Mouse (Mus musculus) left cerebral cortex, adult 2 months (tissue): ENCODE results near the gene Kctd17. TPM values are rescaled to one million over a fixed set of nuclear protein-coding genes. Genes with fewer than 3 reads are reported as not detected.

Experiments used
- DNase-seq, 2 experiments: peaks; one replicate each; pipeline ENCODE4 v3.0.0; 2021 to 2022; ENCODE audit warnings: low spot score in 2 of 2, mixed read lengths in 1 of 2; ENCODE audit errors: extremely low spot score in 1 of 2
- H3K27ac ChIP-seq: fragments of 200-600 bp; 2 replicates; pipeline ENCODE4 v1.8.1; 2022
- H3K4me3 ChIP-seq: fragments of 200-600 bp; 2 replicates; pipeline ENCODE4 v1.8.1; 2022
- CTCF ChIP-seq: fragments of 200-600 bp; IDR thresholded peaks from 2 replicates; pipeline ENCODE4 v1.8.1; 2022; ENCODE audit warnings: antibody characterized with exemption, mild to moderate bottlenecking, moderate library complexity
- intact Hi-C: fragments of 180-260 bp; cut with DNase I; formaldehyde crosslinking; loops from one replicate; pipeline ENCODE4 v1.15.1; 2025
- total RNA-seq, 2 experiments: library from RNA; stranded (reverse); gene quantifications; 2 replicates each; pipeline ENCODE4 v1.2.3; 2021

Gene Kctd17
- total RNA-seq, 2 experiments from 2014 or later = 334 to 335 TPM

DNA sequence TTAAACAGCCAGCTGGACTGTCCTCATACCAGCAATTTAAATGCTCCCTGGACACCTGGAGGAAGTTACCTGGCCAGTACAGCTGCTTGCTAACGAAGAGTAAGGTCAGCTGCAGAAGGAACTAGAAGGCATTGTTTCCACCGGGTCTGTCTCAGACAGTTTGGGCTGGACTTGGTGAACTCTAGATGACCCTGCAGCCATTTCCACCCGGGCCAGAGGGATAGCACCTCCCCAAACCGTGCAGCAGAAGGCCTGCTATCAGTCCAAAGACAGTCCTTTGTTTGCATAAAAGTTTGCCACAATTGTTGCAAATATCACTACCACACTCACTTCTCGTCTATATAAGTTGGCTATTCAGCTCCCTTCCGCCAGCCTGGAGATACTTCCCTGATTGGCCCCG, 43.5 kb downstream of the Kctd17 start:
- intact Hi-C loops = no loop called here
- no peak overlapping the region for H3K27ac ChIP-seq
- TF ChIP-seq CTCF = no peak
- H3K4me3 ChIP-seq = no peak overlapping the region
- no peak for DNase-seq

DNA sequence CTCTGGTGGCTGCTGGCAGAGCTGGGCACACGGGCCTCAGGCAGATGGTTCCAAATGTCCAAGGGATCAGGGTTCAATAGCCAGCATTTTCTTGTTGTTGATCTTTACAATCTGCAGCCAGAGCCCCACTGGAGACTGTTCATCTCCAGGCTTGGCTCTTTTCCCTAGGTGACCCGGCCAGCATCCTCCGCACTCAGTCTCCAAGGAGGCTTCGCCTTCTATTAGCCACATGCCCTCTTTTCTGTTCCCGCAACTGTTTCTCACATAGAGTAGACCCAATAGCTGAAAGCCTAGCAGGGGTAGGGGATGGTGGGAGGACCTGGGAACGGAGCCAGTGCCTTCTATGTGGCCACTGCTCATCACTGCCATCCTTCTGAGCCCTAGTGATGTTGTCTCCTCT, 45.1 kb downstream of the Kctd17 start:
- no peak for DNase-seq
- no peak for TF ChIP-seq CTCF
- intact Hi-C loops = no loop called here
- no peak overlapping the region for H3K4me3 ChIP-seq
- H3K27ac ChIP-seq = no peak overlapping the region

DNA sequence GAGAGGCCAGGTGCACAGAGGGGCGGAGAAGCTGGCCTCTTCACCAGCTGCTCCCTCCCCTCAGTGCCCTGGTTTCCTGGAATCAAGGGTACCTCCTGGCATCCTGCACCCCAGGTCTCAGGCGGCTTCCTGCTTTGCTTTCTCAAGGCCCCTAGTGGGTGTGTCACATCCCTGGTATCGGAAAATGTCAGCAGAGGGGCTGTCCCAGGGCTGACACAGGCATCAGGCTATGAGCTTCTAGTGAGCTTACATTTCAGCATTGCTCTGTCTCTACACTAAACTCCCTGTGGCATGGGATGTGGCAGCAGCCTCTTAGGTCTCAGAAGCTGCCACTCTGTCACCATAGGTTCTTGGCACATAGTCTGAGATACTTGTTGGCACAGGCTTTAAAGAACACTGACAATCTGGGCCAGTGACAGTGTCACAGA, 47.3 kb downstream of the Kctd17 start:
- Histone ChIP-seq H3K27ac (no peak overlapping the region), H3K4me3 (no peak overlapping the region)
- no peak for TF ChIP-seq CTCF
- intact Hi-C loops = no loop called here
- DNase-seq = no peak

DNA sequence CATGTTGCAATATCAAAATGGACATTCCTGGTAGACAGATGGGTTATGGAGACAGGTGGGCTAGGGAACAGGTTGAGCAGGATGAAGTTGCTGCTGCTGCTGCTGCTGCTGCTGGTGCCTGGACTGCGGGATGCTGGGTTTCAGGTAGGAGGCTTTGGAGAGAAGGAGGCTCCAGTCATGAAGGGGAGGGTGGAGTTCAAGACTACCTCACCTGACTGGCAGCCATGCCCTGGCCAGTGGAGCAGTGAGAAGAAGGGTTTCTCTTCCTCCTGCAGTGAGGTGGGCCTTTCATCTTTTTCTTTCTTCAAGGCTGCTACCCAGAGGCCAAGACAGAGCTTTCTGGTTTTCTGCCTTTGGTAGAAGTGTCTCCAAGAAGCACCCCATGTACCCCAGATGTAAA, 48.5 kb downstream of the Kctd17 start:
- intact Hi-C loops = no loop called here
- no peak for TF ChIP-seq CTCF
- no peak overlapping the region for H3K27ac ChIP-seq
- DNase-seq = no peak
- no peak overlapping the region for H3K4me3 ChIP-seq

DNA sequence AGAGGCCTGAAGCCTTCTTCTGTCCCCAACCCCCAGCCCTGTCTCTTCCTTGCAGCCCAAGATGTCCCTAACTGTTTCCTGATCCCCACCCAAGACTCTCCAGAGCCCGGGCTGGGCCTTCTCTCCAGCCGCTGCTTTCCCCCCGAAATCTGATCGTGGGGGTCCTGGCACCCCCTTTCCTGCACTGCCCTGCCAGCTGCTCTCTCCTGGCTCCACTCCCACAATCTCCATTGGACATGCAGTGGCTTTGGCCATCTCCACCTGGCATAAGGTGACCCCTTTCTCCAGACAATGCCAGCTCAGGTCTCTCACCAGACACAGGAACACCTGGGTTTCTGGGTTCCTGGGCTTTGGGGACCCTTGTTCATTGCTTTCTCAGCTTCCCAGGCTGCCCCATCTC, 49.7 kb downstream of the Kctd17 start:
- intact Hi-C loops = no loop called here
- H3K27ac ChIP-seq = no peak overlapping the region

DNA sequence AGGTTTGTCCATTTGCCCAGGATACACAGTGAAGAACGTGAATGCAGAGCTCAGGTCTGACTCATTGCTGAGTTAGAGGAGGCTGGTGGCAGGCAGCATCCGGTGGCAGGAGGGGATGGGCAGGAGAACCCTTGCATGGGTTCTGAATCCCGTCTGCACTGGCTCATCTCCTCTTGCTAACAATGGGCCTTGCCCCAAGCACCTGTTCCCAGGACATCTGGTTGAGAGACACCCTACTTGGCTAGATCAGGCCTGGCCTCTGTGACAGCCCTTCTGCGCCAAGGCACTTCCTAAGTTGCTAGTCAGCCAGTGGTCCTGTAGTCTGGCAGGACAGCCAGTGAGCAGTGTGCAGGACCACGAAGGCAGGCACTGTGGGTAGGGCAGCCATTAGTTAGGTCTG, 51.1 kb downstream of the Kctd17 start:
- DNase-seq = no peak
- H3K4me3 ChIP-seq = no peak overlapping the region
- TF ChIP-seq CTCF = no peak
- no peak overlapping the region for H3K27ac ChIP-seq
- intact Hi-C loops = no loop called here

More for the DNA sequence above, 49.7 kb downstream of the Kctd17 start:
- no peak overlapping the region for H3K4me3 ChIP-seq
- no peak for DNase-seq
- TF ChIP-seq CTCF = no peak

DNA sequence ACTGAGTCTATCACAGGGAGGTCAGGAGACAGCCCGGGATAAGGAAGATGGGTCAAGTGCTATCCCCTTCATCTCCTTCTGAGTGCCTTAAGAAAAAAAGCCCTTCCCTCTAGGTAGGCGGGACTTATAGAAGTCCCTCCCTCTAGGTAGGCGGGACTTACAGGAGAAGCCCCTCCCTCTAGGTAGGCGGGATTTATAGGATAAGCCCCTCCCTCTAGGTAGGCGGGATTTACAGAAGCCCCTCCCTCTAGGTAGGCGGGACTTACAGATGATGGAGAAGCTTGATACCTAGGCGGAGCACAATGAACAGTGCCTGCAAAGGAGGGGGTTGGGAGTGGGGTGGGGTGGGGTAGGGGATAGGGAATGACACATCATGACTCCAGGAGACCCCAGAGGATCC, 51.7 kb downstream of the Kctd17 start:
- Histone ChIP-seq H3K27ac (no peak overlapping the region), H3K4me3 (no peak overlapping the region)
- intact Hi-C loops = no loop called here
- TF ChIP-seq CTCF = no peak
- no peak for DNase-seq

DNA sequence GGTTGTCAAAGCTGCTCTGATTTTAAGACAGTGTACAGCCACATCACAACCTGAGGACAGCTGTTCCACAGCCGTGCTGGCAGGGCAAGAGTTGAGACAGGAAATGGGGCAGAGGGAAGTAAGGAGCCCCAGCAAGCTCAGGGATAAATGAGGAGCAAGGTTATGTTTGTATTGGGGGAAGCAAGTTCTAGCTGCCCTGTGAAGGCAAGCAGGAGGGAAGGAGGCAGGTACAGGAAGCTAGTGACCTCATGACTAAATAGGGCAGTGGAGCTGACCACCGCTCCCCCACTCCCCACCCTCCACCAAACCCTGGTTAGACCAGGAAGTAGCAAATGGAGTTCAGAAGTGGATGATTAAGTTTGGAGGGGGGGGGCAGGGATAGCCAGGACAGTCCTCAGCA, 52.6 kb downstream of the Kctd17 start:
- no peak for DNase-seq
- Histone ChIP-seq H3K4me3 (no peak overlapping the region), H3K27ac (no peak overlapping the region)
- no peak for TF ChIP-seq CTCF
- intact Hi-C loops = no loop called here

DNA sequence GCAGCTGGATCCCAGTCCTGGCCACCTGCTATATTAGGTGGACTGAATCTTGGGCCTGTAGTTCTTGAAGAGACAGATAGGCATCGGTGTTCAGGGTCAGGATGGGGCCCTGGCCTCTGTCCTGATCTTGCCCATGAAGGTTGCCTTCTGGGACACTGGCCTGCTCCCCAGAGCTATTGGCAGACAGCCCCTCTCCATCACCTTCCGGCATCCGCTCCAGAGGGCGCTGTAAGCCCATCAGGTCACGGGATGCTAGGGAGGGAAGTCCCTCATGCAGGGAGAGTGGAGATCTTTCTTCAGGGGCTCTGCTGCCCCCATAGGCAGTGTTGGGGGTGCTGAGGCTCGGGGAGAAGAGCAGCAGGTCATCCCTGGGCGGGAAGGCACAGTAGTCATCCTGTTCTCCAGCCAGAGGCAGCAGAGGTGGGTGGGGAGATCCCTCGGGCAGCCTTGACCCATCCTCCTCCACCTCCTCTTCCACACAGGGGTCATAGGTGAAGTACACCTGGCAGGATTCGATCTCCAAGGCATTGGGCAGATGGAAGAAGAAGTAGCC, 53.2 kb downstream of the Kctd17 start:
- no peak overlapping the region for H3K4me3 ChIP-seq
- no peak for DNase-seq
- no peak for TF ChIP-seq CTCF
- intact Hi-C loops = no loop called here
- H3K27ac ChIP-seq = no peak overlapping the region

DNA sequence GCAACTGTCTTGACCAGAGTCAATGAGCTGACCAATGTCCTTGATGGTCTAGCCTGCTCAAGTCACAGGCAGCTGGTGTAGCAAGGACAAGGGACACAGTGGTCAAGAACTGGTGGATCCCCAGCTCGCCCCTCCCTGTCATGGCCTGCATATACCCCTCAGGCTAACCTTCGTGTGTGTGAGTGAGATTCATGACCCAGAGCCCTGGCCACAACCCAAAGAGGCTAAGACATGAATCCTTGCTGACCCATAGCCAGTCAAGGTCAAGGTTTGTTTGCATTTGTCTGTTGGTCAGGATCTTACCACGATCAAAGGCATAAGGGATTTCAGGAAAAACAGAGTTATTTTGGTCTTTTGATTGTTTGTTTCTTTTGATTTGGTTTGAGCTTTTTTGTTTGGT, 54.2 kb downstream of the Kctd17 start:
- intact Hi-C loops = no loop called here

DNA sequence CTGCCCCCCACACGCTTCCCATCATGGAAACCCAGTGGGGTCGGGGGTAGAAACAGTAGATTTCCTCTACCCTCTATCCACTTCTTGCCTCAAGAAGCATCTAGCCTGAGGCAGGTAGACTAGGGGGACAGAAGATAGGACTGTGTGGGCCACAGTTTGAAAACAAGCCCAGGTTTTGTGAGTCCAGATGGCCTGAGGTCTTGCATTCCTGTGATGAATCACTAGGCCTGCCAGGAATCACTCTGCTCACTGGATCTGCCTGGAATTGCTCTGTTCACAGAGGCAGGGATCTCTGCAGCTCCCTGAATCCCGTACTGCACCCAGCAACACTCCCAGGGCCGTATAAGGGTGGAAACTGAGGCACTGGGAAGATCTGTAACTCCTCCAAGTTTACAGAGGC, 54.9 kb downstream of the Kctd17 start:
- Histone ChIP-seq H3K4me3 (no peak overlapping the region), H3K27ac (no peak overlapping the region)
- no peak for DNase-seq
- no peak for TF ChIP-seq CTCF
- intact Hi-C loops = no loop called here

More for the DNA sequence above, 54.2 kb downstream of the Kctd17 start:
- TF ChIP-seq CTCF = no peak
- DNase-seq = no peak
- Histone ChIP-seq H3K4me3 (no peak overlapping the region), H3K27ac (no peak overlapping the region)

DNA sequence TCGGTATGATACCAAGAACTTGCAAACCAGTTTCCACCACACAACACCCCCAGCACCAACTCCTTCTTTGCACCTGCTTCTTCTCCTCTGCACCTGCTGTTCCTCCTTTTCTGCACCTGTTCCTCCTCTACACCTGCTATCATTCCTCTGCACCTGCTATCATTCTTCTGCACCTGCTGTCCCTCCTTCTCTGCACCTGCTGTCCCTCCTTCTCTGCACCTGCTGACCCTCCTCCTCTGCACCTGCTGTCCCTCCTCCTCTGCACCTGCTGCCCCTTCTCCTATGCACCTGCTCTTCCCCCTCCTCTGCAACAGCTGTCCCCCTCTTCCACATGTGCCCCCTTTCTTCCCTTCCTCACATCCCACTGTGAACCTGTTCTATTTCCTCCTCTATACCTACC, 58.2 kb downstream of the Kctd17 start:
- Histone ChIP-seq H3K27ac (no peak overlapping the region), H3K4me3 (no peak overlapping the region)
- intact Hi-C loops = no loop called here
- no peak for DNase-seq
- no peak for TF ChIP-seq CTCF

DNA sequence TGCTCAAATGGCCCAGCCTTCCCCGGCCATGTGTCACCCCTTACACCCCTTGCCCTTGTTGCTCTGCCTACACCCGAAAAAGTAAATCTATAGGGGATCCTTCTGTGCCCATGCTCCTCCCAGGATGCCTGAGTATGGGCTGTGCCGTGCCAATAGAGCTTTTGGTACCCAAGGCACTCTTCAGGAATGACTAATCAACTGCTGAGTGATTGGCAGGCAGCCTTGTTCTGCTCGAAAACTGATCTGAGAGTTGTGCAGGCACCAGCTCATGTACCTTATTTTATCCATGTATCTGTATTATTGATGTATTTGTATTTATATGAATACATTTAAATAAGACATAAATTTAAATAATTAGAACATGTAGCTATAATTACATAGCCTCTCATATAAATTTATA, 58.7 kb downstream of the Kctd17 start:
- no peak for TF ChIP-seq CTCF
- Histone ChIP-seq H3K27ac (no peak overlapping the region), H3K4me3 (no peak overlapping the region)
- intact Hi-C loops = no loop called here
- no peak for DNase-seq

Other genes with a start within 250 kb of the Kctd17 start
- 10 to 100 TPM; 96.5 to 97.2 TPM for gene Pvalb, start 222.2 kb upstream of the Kctd17 start, total RNA-seq
- gene Ncf4, start 183.8 kb upstream of the Kctd17 start, total RNA-seq = 1 to 10 TPM; 1.2 to 1.4 TPM
- under 1 TPM; 0.41 to 0.54 TPM for gene Csf2rb2, start 122.8 kb upstream of the Kctd17 start, total RNA-seq
- gene Csf2rb, start 102.8 kb upstream of the Kctd17 start, total RNA-seq = 1 to 10 TPM; 1.9 to 2.3 TPM
- gene Tex33, start 32.7 kb upstream of the Kctd17 start, total RNA-seq = not detected
- gene Tst, start 22.7 kb upstream of the Kctd17 start, total RNA-seq = 10 to 100 TPM; 29.0 to 30.1 TPM
- 10 to 100 TPM; 31.7 to 31.8 TPM for gene Mpst, start 22.1 kb upstream of the Kctd17 start, total RNA-seq
- under 1 TPM in 1 of 2 experiments, not detected in 1; 0.87 TPM for gene Tmprss6, start 40.1 kb downstream of the Kctd17 start, total RNA-seq
- gene Il2rb, start 66.7 kb downstream of the Kctd17 start, total RNA-seq = under 1 TPM in 1 of 2 experiments, not detected in 1; 0.07 TPM
- 1 to 10 TPM; 1.3 to 1.6 TPM for gene C1qtnf6, start 102.9 kb downstream of the Kctd17 start, total RNA-seq
- 10 to 100 TPM; 20.8 to 22.9 TPM for gene Sstr3, start 116.1 kb downstream of the Kctd17 start, total RNA-seq
- gene Rac2, start 144.2 kb downstream of the Kctd17 start, total RNA-seq = 1 to 10 TPM in 1 of 2 experiments, under 1 TPM in 1; 0.98 to 3.9 TPM
- 10 to 100 TPM; 10.0 to 10.3 TPM for gene Cyth4, start 168.5 kb downstream of the Kctd17 start, total RNA-seq